8 mouse cellular contexts compared by ENCODE assay signal in genomic region chr17:47593215-47593853, GRCm38 (mm10). TPM values are rescaled to one million over a fixed set of nuclear protein-coding genes. Genes with fewer than 3 reads are reported as not detected.
DNase-seq lines count a peak whose midpoint lies in the region; ATAC-seq and TF ChIP-seq lines count a peak whose summit lies in the region.

No protein-coding gene starts in this region.

- no peaks in the 10 kb centered on the region for H3K27me3 ChIP-seq in hindbrain, postnatal 0 days (ENCODE audit: insufficient read depth, low read length)

- WGBS in hindbrain, postnatal 0 days, result under 1% methylated on average over 62 of the region's 63 CpGs

- H3K36me3 ChIP-seq in hindbrain, postnatal 0 days (ENCODE audit: insufficient read depth, low read length), result no peaks in the 10 kb centered on the region

- TF ChIP-seq CTCF in gastrocnemius, adult 2 months (IDR thresholded peaks at IDR 0.05), result no peak
- no peak for TF ChIP-seq CTCF in hindbrain, postnatal 0 days (IDR thresholded peaks at IDR 0.05; ENCODE audit: low read depth)
- TF ChIP-seq CTCF in left cerebral cortex, adult 2 months (IDR thresholded peaks at IDR 0.05), result no peak

- no peaks in the 10 kb centered on the region for H3K9me3 ChIP-seq in hindbrain, postnatal 0 days (ENCODE audit: low read length)

- intact Hi-C loops in gastrocnemius, adult 2 months (cut with DNase I), result loop anchor here (1.0 kb wide), 1 partner anchor 82 kb away; no protein-coding TSS in a partner anchor
- intact Hi-C loops in left cerebral cortex, adult 2 months (cut with DNase I), result loop anchor here (1.0 to 5.0 kb wide), 2 partner anchors 51 to 82 kb away; no protein-coding TSS in a partner anchor

- no peaks in the 10 kb centered on the region for H3K4me1 ChIP-seq in hindbrain, postnatal 0 days (ENCODE audit: insufficient read depth, low read length)

- H3K4me3 ChIP-seq in gastrocnemius, adult 2 months, result peak overlapping the region; percentile 88
- peak overlapping the region; percentile 63 for H3K4me3 ChIP-seq in hindbrain, postnatal 0 days (ENCODE audit: low read length)
- H3K4me3 ChIP-seq in left cerebral cortex, adult 2 months, result peak overlapping the region; percentile 83

- H3K27ac ChIP-seq in gastrocnemius, adult 2 months, result peak overlapping the region; percentile 88
- peak overlapping the region; percentile 72; the same call in 1 of the 2 replicates for H3K27ac ChIP-seq in hindbrain, postnatal 0 days
- H3K27ac ChIP-seq in left cerebral cortex, adult 2 months, result peak overlapping the region; percentile 64

- ATAC-seq in common myeloid progenitor, adult 5-6 weeks (replicated peaks; ENCODE audit: low read depth, poor library complexity, severe bottlenecking), result peak; percentile 41
- peak; percentile 91 for ATAC-seq in hindbrain, postnatal 0 days
- ATAC-seq in megakaryocyte, adult 5-6 weeks (ENCODE audit: poor library complexity, severe bottlenecking), result peak; percentile 69

- H3K9ac ChIP-seq in hindbrain, postnatal 0 days (replicated peaks; ENCODE audit: low read length), result peak overlapping the region; percentile 65

- peak overlapping the region; percentile 93 for H3K4me2 ChIP-seq in hindbrain, postnatal 0 days (ENCODE audit: low read depth, low read length)

- DNase-seq in ZHBTc4 (ENCODE audit: low read depth, low spot score), result peak; percentile 98
- peak; percentile 97 for DNase-seq in gastrocnemius, adult 2 months
- DNase-seq in hindbrain, postnatal 0 days (ENCODE audit: low spot score), result peak; percentile 95
- peak; percentile 89 to 91 for DNase-seq in left cerebral cortex, adult 2 months (ENCODE audit: extremely low spot score in 1 of 2, low spot score in 2 of 2)
- peak; percentile 89 for DNase-seq in right cerebral cortex, adult 2 months (ENCODE audit: low spot score in 2 of 2)
- DNase-seq in urinary bladder, postnatal 14 days (ENCODE audit: low spot score), result peak; percentile 97

RNA-seq across cellular contexts. Expression of gene Bysl, which starts 18.0 kb away (rescaled TPM):
- 14.7 and 18.3 TPM in 2 replicates for total RNA-seq in common myeloid progenitor, adult 5-6 weeks (2017)
- 10 to 100 TPM; 14.2 to 16.0 TPM for total RNA-seq in gastrocnemius, adult 2 months (2021)
- total RNA-seq in hindbrain, postnatal 0 days (2014; rRNA removed), result 20.2 and 25.7 TPM in 2 replicates
- polyA plus RNA-seq in hindbrain, postnatal 0 days (2015; fragmentation: Nextera tagmentation; extraction: Ambion mirVana), result 25.3 and 27.1 TPM in 2 replicates
- 10 to 100 TPM; 18.1 to 18.8 TPM for total RNA-seq in left cerebral cortex, adult 2 months (2021)
- total RNA-seq in megakaryocyte, adult 5-6 weeks (2015), result 4.8 and 5.6 TPM in 2 replicates
- total RNA-seq in megakaryocyte, adult 5-6 weeks (2017), result 6.4 and 7.3 TPM in 2 replicates

RNA-seq across cellular contexts. Expression of gene Med20, which starts 18.0 kb away (rescaled TPM):
- 32.2 and 42.8 TPM in 2 replicates for total RNA-seq in common myeloid progenitor, adult 5-6 weeks (2017)
- 10 to 100 TPM; 17.9 to 18.3 TPM for total RNA-seq in gastrocnemius, adult 2 months (2021)
- 27.9 and 40.9 TPM in 2 replicates for total RNA-seq in hindbrain, postnatal 0 days (2014; rRNA removed)
- polyA plus RNA-seq in hindbrain, postnatal 0 days (2015; fragmentation: Nextera tagmentation; extraction: Ambion mirVana), result 27.3 and 27.9 TPM in 2 replicates
- 10 to 100 TPM; 29.3 to 33.3 TPM for total RNA-seq in left cerebral cortex, adult 2 months (2021)
- 17.2 and 18.2 TPM in 2 replicates for total RNA-seq in megakaryocyte, adult 5-6 weeks (2015)
- total RNA-seq in megakaryocyte, adult 5-6 weeks (2017), result 32.2 and 33.8 TPM in 2 replicates

RNA-seq across cellular contexts. Expression of gene Gm20517, which starts 18.1 kb away (rescaled TPM):
- 0.69 and 0.97 TPM in 2 replicates for total RNA-seq in common myeloid progenitor, adult 5-6 weeks (2017)
- 1 to 10 TPM in 1 of 2 experiments, under 1 TPM in 1; 0.82 to 2.4 TPM for total RNA-seq in gastrocnemius, adult 2 months (2021)
- total RNA-seq in hindbrain, postnatal 0 days (2014; rRNA removed), result 4.6 and 4.8 TPM in 2 replicates
- 1.2 and 1.6 TPM in 2 replicates for polyA plus RNA-seq in hindbrain, postnatal 0 days (2015; fragmentation: Nextera tagmentation; extraction: Ambion mirVana)
- total RNA-seq in left cerebral cortex, adult 2 months (2021), result 1 to 10 TPM; 7.1 TPM
- total RNA-seq in megakaryocyte, adult 5-6 weeks (2015), result 0.49 and 2.4 TPM in 2 replicates
- total RNA-seq in megakaryocyte, adult 5-6 weeks (2017), result 1.7 and 2.3 TPM in 2 replicates

RNA-seq across cellular contexts. Expression of gene Usp49, which starts 37.2 kb away (rescaled TPM):
- total RNA-seq in common myeloid progenitor, adult 5-6 weeks (2017), result 4.9 and 11.4 TPM in 2 replicates
- 1 to 10 TPM; 3.1 to 4.5 TPM for total RNA-seq in gastrocnemius, adult 2 months (2021)
- total RNA-seq in hindbrain, postnatal 0 days (2014; rRNA removed), result 20.7 and 25.5 TPM in 2 replicates
- polyA plus RNA-seq in hindbrain, postnatal 0 days (2015; fragmentation: Nextera tagmentation; extraction: Ambion mirVana), result 4.2 and 4.9 TPM in 2 replicates
- 10 to 100 TPM in 1 of 2 experiments, 1 to 10 TPM in 1; 9.6 to 13.1 TPM for total RNA-seq in left cerebral cortex, adult 2 months (2021)
- 3.9 and 5.1 TPM in 2 replicates for total RNA-seq in megakaryocyte, adult 5-6 weeks (2015)
- 4.2 and 5.3 TPM in 2 replicates for total RNA-seq in megakaryocyte, adult 5-6 weeks (2017)

Comparison
In these comparisons a context has a peak if more than half of its experiments do, and no peak if none do; other contexts are left out.
1. Peak in every context shown above with its lines: DNase-seq, ATAC-seq, H3K4me3 ChIP-seq and H3K27ac ChIP-seq.
2. ATAC-seq: peak in every context shown above with its lines; median percentile 91 in hindbrain, postnatal 0 days; 69 in megakaryocyte, adult 5-6 weeks; 41 in common myeloid progenitor, adult 5-6 weeks.